Mouse (Mus musculus) thymus, adult 18-20 months (tissue): ENCODE data around the gene Vcp.

ENCODE experiments used
- DNase-seq, 2 experiments: peaks; one replicate each; pipeline ENCODE4 v3.0.0; 2022; ENCODE audit warnings: mixed read lengths in 2 of 2

Vcp gene

GRCm38 (mm10) chr4:42943341-42943740 is 57.0 kb downstream of the Vcp start:
- DNase-seq = no peak

- DNase-seq = no peak
These were observed 58.9 kb downstream of the Vcp start for GRCm38 (mm10) chr4:42941396-42941795.

GRCm38 (mm10) chr4:42933630-42934029 is 66.7 kb downstream of the Vcp start:
- DNase-seq = no peak

- DNase-seq = no peak
These were observed 67.9 kb downstream of the Vcp start for GRCm38 (mm10) chr4:42932229-42932969.
